ENCODE assay signal across 30 mouse cellular contexts in the genomic region with DNA sequence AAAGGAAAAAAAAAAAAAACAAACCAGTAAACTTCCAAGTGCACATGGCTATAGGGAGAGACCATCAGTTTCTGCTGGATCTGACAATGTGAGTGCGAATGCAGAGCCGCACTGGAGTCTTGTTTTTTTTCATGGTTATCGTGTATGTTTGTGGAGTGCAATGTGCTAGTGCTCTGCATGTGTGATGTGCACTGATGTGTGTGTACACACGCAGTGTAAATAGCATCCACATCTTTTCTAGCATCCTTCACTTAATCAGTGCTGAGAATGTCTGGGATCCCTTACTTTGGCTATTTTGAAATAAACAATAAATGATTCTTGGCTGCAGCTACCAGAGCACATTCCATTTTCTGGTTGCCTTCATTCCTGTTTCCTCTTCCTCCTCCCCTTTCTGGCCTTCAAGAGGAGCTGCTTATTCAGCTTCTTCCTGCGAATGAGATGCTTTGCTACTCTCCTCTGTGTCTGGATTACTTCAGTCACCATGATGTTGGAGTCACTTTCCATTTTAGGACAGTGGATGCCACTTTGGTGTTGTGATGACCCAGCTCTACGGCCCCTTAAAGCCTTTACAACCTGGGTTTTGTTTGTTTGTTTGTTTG.
DNase-seq lines count a peak whose midpoint lies in the region; ATAC-seq and TF ChIP-seq lines count a peak whose summit lies in the region.
"Had no signal": no experiment of that assay in that cellular context is flagged by ENCODE, and none has a peak within 500 bp of the region (broad histone marks: within the 10 kb centered on the region; RNA-seq: fewer than 3 reads in every experiment).

No protein-coding gene starts in this region.

- peak; percentile 79 for DNase-seq in heart, adult 11 months
- DNase-seq in heart, adult 9 months (ENCODE audit: low spot score in 2 of 2), result no peak
- DNase-seq in kidney, postnatal 0 days (ENCODE audit: low spot score), result peak; percentile 44
- peak; percentile 31 for DNase-seq in lung, postnatal 0 days (ENCODE audit: low spot score)
- no peak for DNase-seq in lung, postnatal 4 days
- no peak for DNase-seq in cerebellum, postnatal 14 days
- DNase-seq: adrenal gland, postnatal 14 days; cerebellum, adult 11 months; cerebellum, adult 9-10 months; heart, postnatal 36 days; kidney, postnatal 10 days; layer of hippocampus, adult 9-11 months; liver; right cerebral cortex, postnatal 4 days; thymus, adult 18-20 months; thymus, postnatal 25 days had no signal

- H3K27me3 ChIP-seq in kidney, postnatal 0 days (ENCODE audit: insufficient read depth, low read length), result no peaks in the 10 kb centered on the region
- H3K27me3 ChIP-seq in kidney, embryonic 15.5 days, result no peaks in the 10 kb centered on the region
- H3K27me3 ChIP-seq in lung, postnatal 0 days (replicated peaks; ENCODE audit: insufficient read depth, low read length), result no peaks in the 10 kb centered on the region
- H3K27me3 ChIP-seq: embryonic facial prominence, embryonic 13.5 days; forebrain, embryonic 15.5 days; heart, embryonic 15.5 days; hindbrain, embryonic 12.5 days; neural tube, embryonic 12.5 days had no signal

- no peaks in the 10 kb centered on the region for H3K36me3 ChIP-seq in kidney, postnatal 0 days (ENCODE audit: insufficient read depth, low read length)
- no peaks in the 10 kb centered on the region; the same call in 1 of the 2 replicates for H3K36me3 ChIP-seq in kidney, embryonic 15.5 days
- H3K36me3 ChIP-seq in lung, postnatal 0 days (ENCODE audit: insufficient read depth, low read length), result no peaks in the 10 kb centered on the region
- H3K36me3 ChIP-seq: forebrain, embryonic 10.5 days; forebrain, embryonic 15.5 days; G1E; heart, embryonic 10.5 days; heart, embryonic 15.5 days; hindbrain, embryonic 12.5 days; neural tube, embryonic 12.5 days had no signal

- no peaks in the 10 kb centered on the region for H3K9me3 ChIP-seq in kidney, postnatal 0 days (replicated peaks; ENCODE audit: low read length)
- no peaks in the 10 kb centered on the region for H3K9me3 ChIP-seq in kidney, embryonic 15.5 days (replicated peaks)
- H3K9me3 ChIP-seq in lung, postnatal 0 days (ENCODE audit: low read length), result no peaks in the 10 kb centered on the region
- H3K9me3 ChIP-seq: embryonic facial prominence, embryonic 13.5 days; forebrain, embryonic 10.5 days; forebrain, embryonic 15.5 days; heart, embryonic 10.5 days; heart, embryonic 15.5 days; hindbrain, embryonic 12.5 days; neural tube, embryonic 12.5 days had no signal

- TF ChIP-seq CTCF in kidney, postnatal 0 days (IDR thresholded peaks at IDR 0.05; ENCODE audit: low read depth), result no peak
- no peak for TF ChIP-seq CTCF in lung, postnatal 0 days (IDR thresholded peaks at IDR 0.05)

- no peak overlapping the region for H3K4me3 ChIP-seq in kidney, postnatal 0 days (replicated peaks; ENCODE audit: low read depth, low read length)
- no peak overlapping the region for H3K4me3 ChIP-seq in kidney, embryonic 15.5 days (replicated peaks)
- no peak overlapping the region for H3K4me3 ChIP-seq in lung, postnatal 0 days (ENCODE audit: low read depth, low read length)
- H3K4me3 ChIP-seq: embryonic facial prominence, embryonic 13.5 days; forebrain, embryonic 10.5 days; forebrain, embryonic 15.5 days; heart, embryonic 10.5 days; heart, embryonic 15.5 days; hindbrain, embryonic 12.5 days; neural tube, embryonic 12.5 days had no signal

- H3K4me2 ChIP-seq in kidney, postnatal 0 days (ENCODE audit: low read length), result no peak overlapping the region
- H3K4me2 ChIP-seq in kidney, embryonic 15.5 days, result no peak overlapping the region
- H3K4me2 ChIP-seq in lung, postnatal 0 days (replicated peaks; ENCODE audit: low read depth, low read length), result no peak overlapping the region
- H3K4me2 ChIP-seq: embryonic facial prominence, embryonic 13.5 days; forebrain, embryonic 15.5 days; heart, embryonic 15.5 days; hindbrain, embryonic 12.5 days; midbrain, embryonic 11.5 days; neural tube, embryonic 12.5 days had no signal

- no peak overlapping the region for H3K9ac ChIP-seq in kidney, postnatal 0 days (ENCODE audit: low read depth, low read length)
- H3K9ac ChIP-seq in kidney, embryonic 15.5 days, result no peak overlapping the region
- H3K9ac ChIP-seq in lung, postnatal 0 days (replicated peaks; ENCODE audit: low read depth), result no peak overlapping the region
- H3K9ac ChIP-seq: embryonic facial prominence, embryonic 13.5 days; forebrain, embryonic 15.5 days; heart, embryonic 15.5 days; hindbrain, embryonic 12.5 days; neural tube, embryonic 12.5 days had no signal

- no peak for ATAC-seq in kidney, postnatal 0 days (replicated peaks; ENCODE audit: low FRiP score, low read depth)
- no peak for ATAC-seq in kidney, embryonic 15.5 days (replicated peaks; ENCODE audit: low FRiP score)
- ATAC-seq in lung, postnatal 0 days, result no peak
- ATAC-seq: forebrain, embryonic 15.5 days; hindbrain, postnatal 0 days; intestine, postnatal 0 days; midbrain, embryonic 16.5 days had no signal

- peaks cover 5% of the 10 kb centered on the region for H3K4me1 ChIP-seq in kidney, postnatal 0 days (replicated peaks; ENCODE audit: insufficient read depth, low read length)
- H3K4me1 ChIP-seq in kidney, embryonic 15.5 days, result peaks cover 13% of the 10 kb centered on the region
- H3K4me1 ChIP-seq in lung, postnatal 0 days (ENCODE audit: insufficient read depth, low read depth, low read length), result no peaks in the 10 kb centered on the region
- H3K4me1 ChIP-seq: forebrain, embryonic 10.5 days; forebrain, embryonic 15.5 days; hindbrain, embryonic 12.5 days; neural tube, embryonic 12.5 days had no signal

- H3K27ac ChIP-seq in kidney, postnatal 0 days, result no peak overlapping the region
- H3K27ac ChIP-seq in kidney, embryonic 15.5 days, result no peak overlapping the region
- no peak overlapping the region for H3K27ac ChIP-seq in lung, postnatal 0 days (ENCODE audit: low read length)
- H3K27ac ChIP-seq: embryonic facial prominence, embryonic 13.5 days; forebrain, embryonic 10.5 days; forebrain, embryonic 15.5 days; heart, embryonic 10.5 days; heart, embryonic 15.5 days; hindbrain, embryonic 12.5 days; hindbrain, postnatal 0 days; neural tube, embryonic 12.5 days; stomach, postnatal 0 days had no signal

- 76% methylated on average over 6 of the region's 6 CpGs for WGBS in kidney, postnatal 0 days
- WGBS in kidney, embryonic 15.5 days, result 86% methylated on average over 6 of the region's 6 CpGs
- WGBS in lung, postnatal 0 days, result 55% methylated on average over 6 of the region's 6 CpGs

- TF ChIP-seq EP300 in lung, postnatal 0 days (IDR thresholded peaks at IDR 0.05), result no peak

Comparison
In these comparisons a context has a peak if more than half of its experiments do, and no peak if none do; other contexts are left out.
1. DNase-seq: peak in heart, adult 11 months (single experiment), kidney, postnatal 0 days (single experiment) and lung, postnatal 0 days (single experiment); none in heart, adult 9 months (0 of 2), lung, postnatal 4 days (0 of 2) and cerebellum, postnatal 14 days (0 of 2).